Mouse (Mus musculus) kidney, adult 10 weeks (tissue): ENCODE measurements around the gene Cdc37l1. TPM values are rescaled to one million over a fixed set of nuclear protein-coding genes. Genes with fewer than 3 reads are reported as not detected.

ENCODE experiments used
- polyA plus RNA-seq: library from polyadenylated mRNA; stranded (reverse); fragments of 350-450 nt; fragmentation: Illumina TruSeq; extraction: RNeasy Lipid Tissue Mini Kit (QIAGEN cat#74804); gene quantifications from one replicate; pipeline ENCODE4 v1.2.3, GENCODE M21; 2014; ENCODE audit warnings: low read depth, low replicate concordance

The Cdc37l1 gene
- 93.5 TPM for polyA plus RNA-seq

DNA sequence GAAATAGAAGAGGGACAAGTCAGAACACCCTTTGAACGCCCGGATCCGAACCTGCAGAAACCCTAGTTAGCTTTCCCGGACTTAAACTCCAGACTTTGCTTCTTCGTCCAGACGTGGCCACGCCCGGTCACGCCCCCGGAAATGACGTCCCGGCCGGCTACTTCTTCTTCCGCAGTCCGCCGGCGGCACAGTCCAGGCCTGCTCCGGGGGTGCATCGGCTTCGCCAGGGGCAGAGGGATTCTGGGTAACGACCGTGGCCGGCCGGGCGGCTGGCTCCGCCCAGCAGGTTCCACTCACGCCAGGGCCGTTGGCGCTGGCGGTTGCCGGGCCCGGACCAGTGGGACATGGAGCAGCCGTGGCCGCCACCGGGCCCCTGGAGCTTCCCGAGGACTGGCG, at the start of gene Cdc37l1:
Gene Cdc37l1, plus strand, starts transcription at position 159 of the 396 bp plus-strand sequence.

GRCm38 (mm10) chr19:28963842-28964551, 26.2 kb upstream of the Cdc37l1 start, which contains the start of gene Plpp6:
Plpp6 (plus strand) TSS chr19:28963953.

DNA sequence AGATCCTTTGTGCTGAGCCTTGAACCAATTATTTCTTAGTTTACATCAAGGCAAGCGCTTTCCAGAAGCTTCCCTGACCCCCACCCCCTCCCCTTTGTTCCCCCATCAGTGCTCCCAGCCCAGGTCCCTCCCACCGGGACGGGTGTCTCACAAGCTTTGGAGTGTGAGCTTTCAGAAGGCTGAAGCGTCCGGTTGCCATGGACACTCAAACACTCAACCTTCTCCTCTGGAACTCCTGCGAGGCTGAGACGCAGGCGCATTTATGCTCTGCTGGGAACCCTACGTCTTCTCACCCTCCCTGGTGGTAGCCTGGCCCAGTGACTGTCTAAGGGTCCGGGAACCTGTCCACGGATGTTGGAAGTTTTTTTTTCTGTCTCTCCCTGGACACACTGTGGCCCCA, 22.5 kb upstream of the Cdc37l1 start, which contains the start of gene 4430402I18Rik:
Gene 4430402I18Rik, minus strand, starts transcription at position 149 of the 400 bp plus-strand sequence.

DNA sequence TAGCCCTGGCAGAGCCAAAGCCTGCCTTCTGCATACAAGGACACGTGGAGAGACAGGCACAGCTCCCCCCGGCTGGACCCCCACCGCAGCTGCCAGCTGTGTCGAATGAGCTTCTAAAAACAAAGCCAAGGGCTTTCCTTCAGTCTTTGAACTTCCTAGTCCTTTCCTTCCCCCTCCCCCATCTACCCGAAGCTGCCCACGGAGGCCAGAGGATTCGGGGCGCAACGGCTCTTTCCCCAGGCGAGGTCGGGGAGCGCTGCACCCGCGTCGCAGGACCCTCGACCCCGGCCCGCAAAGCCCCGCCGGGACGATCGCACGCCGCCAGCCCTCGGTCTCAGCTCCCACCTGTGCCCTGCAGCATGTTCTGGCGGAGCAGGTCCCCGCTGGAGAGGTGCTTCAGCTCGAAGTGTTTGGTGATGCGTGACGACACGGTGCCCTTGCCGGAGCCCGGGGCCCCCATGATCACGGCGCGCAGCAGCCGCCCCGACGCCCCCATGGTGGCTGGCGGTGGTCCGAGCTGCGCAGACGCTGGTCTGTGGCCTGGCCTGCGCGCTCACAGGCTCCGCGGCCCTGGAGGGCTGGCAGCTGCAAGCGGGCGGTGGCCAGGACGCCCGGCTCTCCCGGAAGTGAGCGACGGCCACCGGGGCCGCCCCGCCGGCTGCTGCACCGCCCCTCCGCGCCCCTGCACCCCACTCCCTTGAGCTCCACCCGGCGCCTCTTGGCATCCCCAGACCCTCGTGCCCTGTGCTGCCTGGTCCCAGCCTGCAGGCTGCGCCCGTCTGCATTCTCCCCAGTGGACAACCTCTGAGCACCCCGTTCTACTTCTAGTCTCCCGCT, 57.4 kb downstream of the Cdc37l1 start, which contains the start of gene Ak3:
Gene Ak3, minus strand, starts transcription at position 628 of the 837 bp plus-strand sequence.

Other genes with a start within 250 kb of the Cdc37l1 start
- 256 TPM for gene Slc1a1, start 155.3 kb upstream of the Cdc37l1 start, polyA plus RNA-seq
- 69.9 TPM for gene Plpp6, start 26.4 kb upstream of the Cdc37l1 start, polyA plus RNA-seq
- 17.2 TPM for gene 4430402I18Rik, start 22.6 kb upstream of the Cdc37l1 start, polyA plus RNA-seq
- gene Ak3, start 57.6 kb downstream of the Cdc37l1 start, polyA plus RNA-seq, result 389 TPM
- 3.4 TPM for gene Rcl1, start 111.0 kb downstream of the Cdc37l1 start, polyA plus RNA-seq